Mouse (Mus musculus): Measurements from ENCODE around the gene Trim38. TPM values are rescaled to one million over a fixed set of nuclear protein-coding genes. Genes with fewer than 3 reads are reported as not detected.
A peak's percentile ranks its signal among the peaks of the same experiment; 100 is the strongest.

The Trim38 gene
- total and polyA plus RNA-seq, 3 experiments = 0.11 TPM; not detected in 2

- dilution Hi-C loops (cut with MboI; ENCODE audit: extremely low pct_ligation_motif_present, extremely low pct_unique_long_range_greater_than_20kb, low sequenced_read_pairs) (no loop called here), in situ Hi-C loops (cut with MboI; ENCODE audit: low pct_ligation_motif_present, low pct_unique_long_range_greater_than_20kb, low sequenced_read_pairs) (loop anchor here (25.0 kb wide), 1 partner anchor 454 kb away; the partner anchor contains the start of gene Carmil1)
Measured at GRCm38 (mm10) chr13:23833053-23833452, 63.3 kb downstream of the Trim38 start.

GRCm38 (mm10) chr13:23834836-23835235, 65.1 kb downstream of the Trim38 start:
- no peaks in the 10 kb centered on the region for H3K9me3 ChIP-seq (replicated peaks; ENCODE audit: low read length)
- no peaks in the 10 kb centered on the region for H3K27me3 ChIP-seq (replicated peaks)
- no peak overlapping the region for H3K4me2 ChIP-seq (ENCODE audit: insufficient read depth, low read depth, poor library complexity, severe bottlenecking)
- no peak for DNase-seq (ENCODE audit: extremely low read depth)
- no peaks in the 10 kb centered on the region for H3K79me2 ChIP-seq (replicated peaks; ENCODE audit: control insufficient read depth, extremely low read depth, insufficient read depth, poor library complexity, severe bottlenecking)
- H3K27ac ChIP-seq (ENCODE audit: insufficient read depth, low read depth) = no peak overlapping the region
- no peaks in the 10 kb centered on the region for H3K36me3 ChIP-seq (replicated peaks in 1 of 2; ENCODE audit: control insufficient read depth in 1 of 2, insufficient read depth in 1 of 2, low read length in 1 of 2)
- no peak overlapping the region for H3K9ac ChIP-seq (ENCODE audit: insufficient read depth, low read depth)
- in situ Hi-C loops (cut with MboI; ENCODE audit: low pct_ligation_motif_present, low pct_unique_long_range_greater_than_20kb, low sequenced_read_pairs) = loop anchor here (25.0 kb wide), 1 partner anchor 452 kb away; the partner anchor contains the start of gene Carmil1
- H3K4me3 ChIP-seq (replicated peaks in 1 of 3; ENCODE audit: low read depth in 2 of 3, low read length in 2 of 3, poor library complexity in 1 of 3) = no peak overlapping the region
- dilution Hi-C loops (cut with MboI; ENCODE audit: extremely low pct_ligation_motif_present, extremely low pct_unique_long_range_greater_than_20kb, low sequenced_read_pairs) = no loop called here
- no peaks in the 10 kb centered on the region for H3K4me1 ChIP-seq (ENCODE audit: control insufficient read depth in 1 of 2, insufficient read depth in 2 of 2)
- TF ChIP-seq MAX (IDR thresholded peaks at IDR 0.05; ENCODE audit: low read length) (no peak), HCFC1 (IDR thresholded peaks at IDR 0.05; ENCODE audit: low read depth, low read length) (no peak), TCF12 (IDR thresholded peaks at IDR 0.05; ENCODE audit: low read depth, low read length) (no peak), JUND (conservative IDR thresholded peaks at IDR 0.05; ENCODE audit: low read depth, low read length) (no peak), SMC3 (IDR thresholded peaks at IDR 0.05; ENCODE audit: low read depth, low read length) (no peak), BHLHE40 (IDR thresholded peaks at IDR 0.05; ENCODE audit: low read depth, low read length) (no peak), GABPA (IDR thresholded peaks at IDR 0.05; ENCODE audit: insufficient replicate concordance, low read depth, low read length) (no peak), CHD2 (IDR thresholded peaks at IDR 0.05; ENCODE audit: low read length) (no peak), CTCF (conservative IDR thresholded peaks at IDR 0.05 in 1 of 2, IDR thresholded peaks at IDR 0.05 in 1 of 2; ENCODE audit: low read depth in 2 of 2, low read length in 2 of 2) (no peak), CHD1 (IDR thresholded peaks at IDR 0.05; ENCODE audit: low read depth, low read length) (no peak), PAX5 (IDR thresholded peaks at IDR 0.05; ENCODE audit: low read length) (no peak), ZC3H11A (IDR thresholded peaks at IDR 0.05; ENCODE audit: low read depth, low read length) (no peak), EP300 (IDR thresholded peaks at IDR 0.05; ENCODE audit: low read length) (no peak), TBP (conservative IDR thresholded peaks at IDR 0.05; ENCODE audit: low read depth, low read length) (no peak)

More at GRCm38 (mm10) chr13:23833053-23833452, 63.3 kb downstream of the Trim38 start:
- no peak overlapping the region for H3K27ac ChIP-seq (ENCODE audit: insufficient read depth, low read depth)
- no peaks in the 10 kb centered on the region for H3K36me3 ChIP-seq (replicated peaks in 1 of 2; ENCODE audit: control insufficient read depth in 1 of 2, insufficient read depth in 1 of 2, low read length in 1 of 2)
- H3K79me2 ChIP-seq (replicated peaks; ENCODE audit: control insufficient read depth, extremely low read depth, insufficient read depth, poor library complexity, severe bottlenecking) = no peaks in the 10 kb centered on the region
- H3K9me3 ChIP-seq (replicated peaks; ENCODE audit: low read length) = no peaks in the 10 kb centered on the region
- no peaks in the 10 kb centered on the region for H3K27me3 ChIP-seq (replicated peaks)
- peak; percentile 77 for TF ChIP-seq RAD21 (IDR thresholded peaks at IDR 0.05; ENCODE audit: low read depth, low read length)
- peak; percentile 85 for TF ChIP-seq ZNF384 (IDR thresholded peaks at IDR 0.05; ENCODE audit: low read depth, low read length)
- no peak for TF ChIP-seq EP300 (IDR thresholded peaks at IDR 0.05; ENCODE audit: low read length)
- TF ChIP-seq CTCF (conservative IDR thresholded peaks at IDR 0.05 in 1 of 2, IDR thresholded peaks at IDR 0.05 in 1 of 2; ENCODE audit: low read depth in 2 of 2, low read length in 2 of 2) = peak; percentile 68 to 76
- TF ChIP-seq POLR2A (IDR thresholded peaks at IDR 0.05; ENCODE audit: low read depth, low read length) = no peak
- no peak for TF ChIP-seq BHLHE40 (IDR thresholded peaks at IDR 0.05; ENCODE audit: low read depth, low read length)
- TF ChIP-seq SMC3 (IDR thresholded peaks at IDR 0.05; ENCODE audit: low read depth, low read length) = peak; percentile 52
- no peak for TF ChIP-seq NRF1 (IDR thresholded peaks at IDR 0.05; ENCODE audit: low read depth, low read length)
- no peaks in the 10 kb centered on the region for H3K4me1 ChIP-seq (ENCODE audit: control insufficient read depth in 1 of 2, insufficient read depth in 2 of 2)
- H3K4me2 ChIP-seq (ENCODE audit: insufficient read depth, low read depth, poor library complexity, severe bottlenecking) = no peak overlapping the region; the same call in 1 of the 2 replicates
- H3K4me3 ChIP-seq (replicated peaks in 1 of 3; ENCODE audit: low read depth in 2 of 3, low read length in 2 of 3, poor library complexity in 1 of 3) = no peak overlapping the region
- DNase-seq (ENCODE audit: extremely low read depth) = peak; percentile 45
- no peak overlapping the region for H3K9ac ChIP-seq (ENCODE audit: insufficient read depth, low read depth)
